10 mouse cellular contexts compared by ENCODE assay signal in genomic region chr9:116489273-116489672, GRCm38 (mm10).
DNase-seq lines count a peak whose midpoint lies in the region; ATAC-seq lines count a peak whose summit lies in the region.
"Had no signal": no experiment of that assay in that cellular context is flagged by ENCODE, and none has a peak within 500 bp of the region (broad histone marks: within the 10 kb centered on the region; RNA-seq: fewer than 3 reads in every experiment).

No protein-coding gene starts in this region.

- no peaks in the 10 kb centered on the region for H3K27me3 ChIP-seq in lung, embryonic 15.5 days
- H3K27me3 ChIP-seq in forebrain, embryonic 16.5 days (replicated peaks; ENCODE audit: control insufficient read depth, insufficient read depth, low read length): no peaks in the 10 kb centered on the region
- H3K27me3 ChIP-seq: liver, embryonic 15.5 days had no signal

- peak; percentile 31; the same call in 1 of the 2 replicates for ATAC-seq in lung, embryonic 15.5 days (ENCODE audit: borderline replicate concordance, extremely low read depth, low FRiP score, low TSS enrichment)
- peak; percentile 33; the same call in 1 of the 2 replicates for ATAC-seq in forebrain, embryonic 16.5 days
- ATAC-seq in monocyte, adult 5-6 weeks (replicated peaks; ENCODE audit: insufficient number of reproducible peaks, low FRiP score, low TSS enrichment, poor library complexity, severe bottlenecking): no peak
- ATAC-seq: midbrain, embryonic 16.5 days had no signal

- no peaks in the 10 kb centered on the region for H3K36me3 ChIP-seq in lung, embryonic 15.5 days
- H3K36me3 ChIP-seq in forebrain, embryonic 16.5 days (ENCODE audit: control insufficient read depth, insufficient read depth): no peaks in the 10 kb centered on the region
- H3K36me3 ChIP-seq: liver, embryonic 15.5 days had no signal

- no peaks in the 10 kb centered on the region for H3K4me1 ChIP-seq in lung, embryonic 15.5 days
- no peaks in the 10 kb centered on the region for H3K4me1 ChIP-seq in forebrain, embryonic 16.5 days (replicated peaks; ENCODE audit: control insufficient read depth, insufficient read depth, low read length)
- H3K4me1 ChIP-seq: liver, embryonic 15.5 days had no signal

- H3K27ac ChIP-seq in lung, embryonic 15.5 days: no peak overlapping the region
- no peak overlapping the region for H3K27ac ChIP-seq in forebrain, embryonic 16.5 days (ENCODE audit: low read length)
- H3K27ac ChIP-seq: liver, embryonic 15.5 days had no signal

- H3K4me3 ChIP-seq in lung, embryonic 15.5 days: no peak overlapping the region
- no peak overlapping the region for H3K4me3 ChIP-seq in forebrain, embryonic 16.5 days (replicated peaks; ENCODE audit: low read length)
- H3K4me3 ChIP-seq: liver, embryonic 15.5 days had no signal

- no peak overlapping the region for H3K4me2 ChIP-seq in lung, embryonic 15.5 days
- no peak overlapping the region for H3K4me2 ChIP-seq in forebrain, embryonic 16.5 days (ENCODE audit: low read length)
- H3K4me2 ChIP-seq: liver, embryonic 15.5 days had no signal

- no peaks in the 10 kb centered on the region for H3K9me3 ChIP-seq in lung, embryonic 15.5 days
- H3K9me3 ChIP-seq in forebrain, embryonic 16.5 days (ENCODE audit: control insufficient read depth, low read length): peaks cover 11% of the 10 kb centered on the region; the same call in 1 of the 2 replicates
- H3K9me3 ChIP-seq: liver, embryonic 15.5 days had no signal

- DNase-seq in frontal cortex, postnatal 36 days (ENCODE audit: low spot score in 2 of 2): peak; percentile 19 to 35
- no peak for DNase-seq in frontal cortex, postnatal 10 days (ENCODE audit: low spot score in 2 of 2)
- DNase-seq in lung, postnatal 36 days: no peak
- DNase-seq in right cerebral cortex, postnatal 14 days: peak; percentile 19
- DNase-seq in thymus, postnatal 0 days (ENCODE audit: low spot score): no peak

- H3K9ac ChIP-seq in lung, embryonic 15.5 days: no peak overlapping the region
- H3K9ac ChIP-seq in forebrain, embryonic 16.5 days (replicated peaks; ENCODE audit: low read depth, low read length): no peak overlapping the region
- H3K9ac ChIP-seq: liver, embryonic 15.5 days had no signal

- 80% methylated on average over 5 of the region's 5 CpGs for WGBS in lung, embryonic 15.5 days
- WGBS in forebrain, embryonic 16.5 days: 69% methylated on average over 5 of the region's 5 CpGs

Comparison
In these comparisons a context has a peak if more than half of its experiments do, and no peak if none do; other contexts are left out.
1. DNase-seq: peak in frontal cortex, postnatal 36 days (2 of 2) and right cerebral cortex, postnatal 14 days (single experiment); none in frontal cortex, postnatal 10 days (0 of 2), lung, postnatal 36 days (single experiment) and thymus, postnatal 0 days (single experiment).